Mouse (Mus musculus) CH12.LX (cell line): ENCODE results near the gene 2900011O08Rik.

Experiments used
- BHLHE40 ChIP-seq: IDR thresholded peaks from 2 replicates; pipeline ENCODE4 v1.6.1; 2011; ENCODE audit warnings: mild to moderate bottlenecking, low read depth, low read length, improper control_type of control experiment
- CHD1 ChIP-seq: IDR thresholded peaks from 2 replicates; pipeline ENCODE4 v1.6.1; 2012; ENCODE audit warnings: low read depth, low read length, improper control_type of control experiment, inconsistent platforms
- CTCF ChIP-seq, 2 experiments: IDR thresholded peaks in 1 of 2; conservative IDR thresholded peaks in 1 of 2; 2 replicates each; pipeline ENCODE4 v1.5.1; 2011 to 2012; ENCODE audit warnings: low read depth in 2 of 2, low read length in 2 of 2, improper control_type of control experiment in 1 of 2, inconsistent platforms in 1 of 2, mild to moderate bottlenecking in 1 of 2, moderate library complexity in 1 of 2

DNA sequence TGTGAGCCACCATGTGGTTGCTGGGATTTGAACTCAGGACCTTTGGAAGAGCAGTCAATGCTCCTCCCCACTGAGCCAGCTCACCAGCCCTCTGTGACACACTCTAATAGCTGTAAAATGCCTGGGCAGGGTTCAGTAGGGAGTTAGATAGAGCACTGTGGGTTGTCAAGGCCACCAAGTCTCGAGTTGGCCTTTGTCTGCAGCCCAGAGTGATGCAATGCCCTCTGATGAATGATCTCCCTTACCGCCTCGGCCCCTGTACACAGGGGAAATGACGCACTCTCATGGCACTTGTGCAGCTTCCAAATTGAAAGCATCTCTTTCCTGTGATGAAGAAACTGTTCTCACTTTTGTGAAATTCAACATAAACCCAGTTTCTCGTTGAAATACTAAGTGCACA is 145.4 kb downstream of the 2900011O08Rik start:
- TF ChIP-seq CHD1 = no peak
- no peak for TF ChIP-seq BHLHE40
- no peak for TF ChIP-seq CTCF (conservative IDR thresholded peaks at IDR 0.05 in 1 of 2, IDR thresholded peaks at IDR 0.05 in 1 of 2; ENCODE audit: low read depth in 2 of 2, low read length in 2 of 2)
